Mouse (Mus musculus) left cerebral cortex, adult 8-10 months (tissue): Measurements from ENCODE around the gene Gfod1. TPM values are rescaled to one million over a fixed set of nuclear protein-coding genes. Genes with fewer than 3 reads are reported as not detected.

Source experiments
- DNase-seq, 2 experiments: peaks; one replicate each; pipeline ENCODE4 v3.0.0; 2022; ENCODE audit warnings: low spot score in 2 of 2
- total RNA-seq, 4 experiments: library from RNA; stranded (reverse); gene quantifications; 2 replicates each; pipeline ENCODE4 v1.2.4; 2022

The Gfod1 gene
- total RNA-seq, 4 experiments from 2014 or later: 71.5 to 88.4 (median 78.8) TPM

DNA sequence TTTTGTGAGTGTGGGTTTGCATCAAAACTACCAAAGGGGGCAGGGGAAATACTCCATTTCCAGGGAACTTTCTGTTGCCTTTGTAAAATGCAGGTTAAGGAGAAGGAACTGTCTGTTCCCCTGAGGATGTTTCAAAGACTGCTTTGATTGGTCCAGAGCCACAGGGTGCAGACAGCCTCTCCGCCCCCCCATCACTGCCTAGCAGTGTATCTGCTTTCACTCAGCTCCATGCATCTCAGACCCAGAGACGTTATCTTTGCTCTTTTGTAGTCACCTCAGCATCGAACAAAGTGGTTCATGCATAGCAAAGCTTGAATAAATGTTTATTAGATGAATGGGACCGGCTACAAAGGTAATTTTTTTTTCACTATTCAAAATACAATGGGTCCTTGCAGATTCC lies 38.9 kb downstream of the Gfod1 start:
- DNase-seq: no peak

DNA sequence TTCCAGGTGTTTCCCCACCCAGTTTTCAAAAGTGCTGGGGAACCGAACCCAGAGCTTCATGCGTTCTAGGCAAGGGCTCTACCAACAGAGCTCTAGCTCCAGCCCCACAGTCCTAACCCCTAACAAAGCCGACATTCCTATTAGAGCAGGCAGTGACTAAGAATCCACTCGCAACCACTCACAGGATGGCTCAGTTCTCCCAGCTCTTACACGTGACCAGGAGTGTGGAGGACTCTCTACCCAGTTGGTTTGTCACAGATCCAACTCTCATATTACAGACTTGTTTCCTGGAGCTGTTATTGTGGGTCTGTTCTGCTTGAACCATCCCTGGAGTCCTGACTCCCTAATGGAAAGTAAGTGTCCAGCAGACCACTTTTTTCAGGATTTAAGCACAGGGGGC lies 40.3 kb downstream of the Gfod1 start:
- DNase-seq: peak in 1 of 2 experiments; percentile 25

DNA sequence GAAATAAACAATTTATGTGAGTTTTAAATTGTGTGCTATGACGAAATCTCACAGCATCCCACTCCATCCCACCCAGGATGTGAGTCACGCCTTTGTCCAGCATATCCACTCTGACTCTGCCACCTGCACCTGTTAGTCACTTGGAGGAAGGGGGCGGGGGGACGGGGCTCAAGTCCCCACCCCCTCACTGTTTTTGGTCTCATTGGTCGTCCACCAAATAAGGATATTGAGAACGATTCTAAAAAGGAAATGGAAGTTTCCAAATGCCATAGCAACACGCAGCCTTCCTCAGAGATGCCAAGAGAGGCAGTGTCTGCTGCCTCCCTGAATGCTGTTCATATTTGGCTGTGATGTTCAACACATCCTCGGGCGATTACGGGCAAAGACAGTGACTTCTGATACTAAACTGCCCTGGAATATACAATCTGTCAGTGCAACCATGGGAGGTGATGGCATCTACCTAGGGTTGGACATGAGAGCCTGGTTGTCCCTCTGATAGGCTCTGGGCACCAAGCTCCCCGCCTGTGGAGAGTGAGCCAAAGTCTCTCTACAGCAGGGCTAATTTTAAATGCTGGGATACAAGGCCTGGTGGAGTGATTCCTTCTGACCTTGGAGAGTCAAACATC lies 41.7 kb downstream of the Gfod1 start:
- DNase-seq: peak in 1 of 2 experiments; percentile 92

DNA sequence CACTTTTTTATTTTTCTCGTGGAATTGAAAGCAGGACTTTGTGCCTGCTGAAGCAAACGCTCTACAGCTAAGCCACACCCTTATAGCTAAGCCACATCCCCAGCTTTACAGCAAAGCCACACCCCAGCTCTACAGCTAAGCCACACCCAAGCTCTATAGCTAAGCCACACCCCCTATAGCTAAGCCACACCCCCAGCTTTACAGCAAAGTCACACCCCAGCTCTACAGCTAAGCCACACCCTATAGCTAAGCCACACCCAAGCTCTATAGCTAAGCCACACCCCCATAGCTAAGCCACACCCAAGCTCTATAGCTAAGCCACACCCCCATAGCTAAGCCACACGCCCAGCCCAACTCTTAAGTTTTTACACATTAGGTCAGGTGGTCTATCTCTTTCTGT lies 42.7 kb downstream of the Gfod1 start:
- DNase-seq: peak in 1 of 2 experiments; percentile 24

DNA sequence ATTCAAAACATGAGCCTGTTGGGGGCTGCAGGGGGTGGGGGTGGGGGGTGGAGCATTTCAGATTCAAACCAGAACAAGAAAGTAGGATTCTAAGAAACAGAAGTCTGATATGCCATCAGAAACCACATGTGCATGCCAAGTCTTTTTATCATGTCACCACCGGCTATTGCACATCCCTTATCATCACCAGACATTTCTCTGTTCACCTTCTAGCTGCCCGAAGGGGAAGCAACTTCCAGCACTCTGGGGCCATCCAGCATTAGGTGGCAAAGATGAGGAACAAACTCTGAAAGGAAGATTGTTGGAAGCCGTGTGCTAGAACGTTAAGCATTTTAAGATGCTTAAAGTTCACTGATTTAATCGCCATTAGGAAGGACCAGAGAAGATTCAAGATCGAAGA lies 43.2 kb downstream of the Gfod1 start:
- DNase-seq: no peak

DNA sequence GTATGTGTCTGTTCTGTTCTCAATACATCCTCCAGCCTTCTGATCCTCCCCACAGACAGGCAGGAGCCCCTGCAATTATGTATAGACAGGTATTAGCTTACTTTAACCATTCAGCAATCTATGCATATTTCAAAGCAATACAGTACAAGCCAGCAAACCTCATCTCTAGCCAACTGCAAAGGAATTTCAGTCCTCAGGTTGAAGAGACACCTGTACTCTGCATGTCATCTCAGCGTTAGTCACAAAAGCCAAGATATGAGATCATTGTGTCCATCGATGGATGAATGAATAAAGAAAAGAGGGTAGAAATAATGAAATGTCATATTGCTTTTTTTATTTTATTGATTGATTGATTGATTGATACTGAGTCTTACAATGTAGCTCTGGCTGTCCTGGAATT lies 47.5 kb downstream of the Gfod1 start:
- no peak for DNase-seq

DNA sequence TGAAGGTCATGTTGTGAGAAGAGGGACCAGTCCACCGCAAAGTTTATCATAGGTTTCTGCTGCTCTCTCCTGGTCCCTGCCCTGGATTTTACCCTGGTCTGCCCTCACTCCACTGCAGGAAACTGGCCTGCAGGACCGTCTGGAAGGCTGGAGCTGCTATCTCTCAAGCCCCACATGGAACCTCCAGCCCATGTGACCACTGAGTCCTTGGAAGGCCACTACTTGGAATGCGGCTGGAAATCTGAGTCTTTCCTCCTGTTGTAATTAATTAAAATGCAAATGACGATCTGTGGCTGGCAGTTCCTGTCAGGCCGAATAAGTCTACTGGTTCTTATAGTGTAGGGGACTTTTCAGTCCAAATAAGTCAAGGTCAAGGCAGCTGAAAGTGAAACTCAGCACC lies 50.4 kb downstream of the Gfod1 start:
- DNase-seq: no peak

DNA sequence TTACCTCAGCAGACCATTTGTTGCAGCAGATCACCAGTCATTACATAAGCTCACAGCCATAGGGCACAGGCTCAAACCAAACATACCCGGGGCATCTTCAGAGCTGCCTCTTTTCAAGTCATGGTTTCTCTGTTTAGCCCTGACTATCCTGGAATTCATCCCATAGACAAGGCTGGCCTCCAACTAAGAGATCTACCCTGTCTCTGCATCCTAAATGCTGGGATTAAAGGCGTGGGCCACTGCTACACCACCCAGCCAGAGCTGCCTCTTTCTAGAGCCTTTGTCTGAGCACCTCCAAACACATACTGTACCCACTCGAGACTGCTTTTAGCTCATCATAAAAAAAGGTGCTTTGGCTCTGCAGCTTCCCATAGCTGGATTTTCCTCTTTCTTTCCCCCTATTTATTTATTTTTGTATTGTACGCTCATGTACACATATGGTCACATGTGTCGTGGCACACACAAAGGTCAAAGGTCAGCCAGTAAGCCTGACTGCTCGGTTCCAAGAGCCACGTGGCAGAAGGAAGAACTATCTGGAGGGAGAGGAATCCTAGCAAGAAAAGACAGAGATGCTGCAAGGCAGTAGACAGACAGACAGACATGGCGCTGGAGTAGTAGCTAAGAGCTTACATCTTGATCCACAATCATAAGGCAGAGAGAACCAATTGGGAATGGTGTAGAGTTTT lies 51.7 kb downstream of the Gfod1 start:
- DNase-seq: peak in 1 of 2 experiments; percentile 38

DNA sequence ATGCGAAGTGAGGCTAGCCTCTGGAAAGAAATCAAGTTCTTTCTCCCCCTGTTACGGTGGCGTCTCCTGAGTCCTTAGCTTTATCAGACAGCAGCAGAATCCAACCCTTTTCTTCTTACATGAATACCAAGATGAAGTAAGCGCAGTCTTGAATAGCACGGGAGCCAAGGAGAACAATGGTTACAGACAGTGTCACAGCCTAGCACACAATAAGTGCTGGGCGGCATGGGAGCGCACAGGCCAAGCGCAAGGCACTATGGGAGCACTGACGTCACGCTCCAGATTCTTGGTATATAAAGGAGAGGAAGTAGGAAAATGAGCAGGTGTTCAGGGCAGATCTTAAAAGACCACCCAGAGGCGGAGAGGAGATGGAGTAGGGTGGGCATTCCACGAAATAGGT lies 52.6 kb downstream of the Gfod1 start:
- DNase-seq: no peak

DNA sequence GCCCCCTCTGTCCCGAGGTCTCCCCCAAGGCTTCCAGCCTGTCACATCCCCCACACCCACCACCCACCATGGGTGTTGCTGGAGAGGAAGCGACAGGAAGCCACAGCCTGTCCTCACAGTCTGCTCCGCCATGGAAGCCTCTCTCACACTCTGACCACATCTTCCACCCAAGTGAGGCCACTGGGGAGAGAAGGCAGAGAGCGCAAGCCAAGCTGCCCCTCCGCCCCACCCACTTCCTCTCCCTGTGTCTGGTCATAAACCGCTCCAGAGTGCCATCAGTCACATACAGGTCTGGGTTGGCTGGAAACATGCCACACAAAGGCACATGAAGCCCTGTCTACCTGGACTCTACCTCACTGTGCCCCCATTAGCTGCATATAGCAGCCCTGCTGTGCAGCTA lies 53.3 kb downstream of the Gfod1 start:
- DNase-seq: peak in 1 of 2 experiments; percentile 19

DNA sequence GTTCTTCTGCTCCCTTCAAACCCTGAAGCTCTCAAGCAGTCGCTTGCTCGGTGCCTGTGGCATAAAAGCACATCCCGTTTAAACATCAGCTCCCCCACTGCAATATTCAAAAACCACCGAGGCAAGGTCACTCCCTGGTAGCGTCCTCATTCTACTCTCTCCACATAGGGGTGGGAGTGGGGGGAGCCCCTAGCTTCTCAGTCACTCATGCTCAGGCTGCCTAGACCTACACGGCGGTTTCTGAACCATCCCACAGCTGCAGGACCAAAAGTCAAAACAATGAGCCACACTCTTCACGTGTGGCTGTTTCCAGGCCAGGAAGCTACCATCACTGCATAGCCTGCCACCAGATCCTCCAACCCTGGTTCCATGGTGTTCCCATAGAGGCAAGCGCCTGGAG lies 53.9 kb downstream of the Gfod1 start:
- no peak for DNase-seq

DNA sequence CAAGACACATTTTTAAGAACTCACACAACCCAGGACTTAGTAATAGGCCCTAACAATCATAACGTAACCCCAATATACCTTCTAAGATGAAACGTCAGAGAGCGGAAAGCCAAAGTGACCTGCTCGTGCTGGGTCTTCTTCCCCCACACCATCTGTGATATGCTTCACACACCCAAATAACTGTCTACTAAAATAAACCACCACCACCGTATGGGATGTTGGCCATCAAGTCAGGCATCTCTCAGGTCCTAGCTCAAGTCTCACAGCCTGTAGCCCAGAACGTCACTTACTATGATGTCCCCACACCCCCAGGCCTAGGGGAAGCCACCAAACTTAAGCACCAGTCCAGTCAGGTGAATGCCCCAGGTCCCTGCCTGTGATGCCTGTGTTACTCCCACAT lies 55.6 kb downstream of the Gfod1 start:
- DNase-seq: no peak

DNA sequence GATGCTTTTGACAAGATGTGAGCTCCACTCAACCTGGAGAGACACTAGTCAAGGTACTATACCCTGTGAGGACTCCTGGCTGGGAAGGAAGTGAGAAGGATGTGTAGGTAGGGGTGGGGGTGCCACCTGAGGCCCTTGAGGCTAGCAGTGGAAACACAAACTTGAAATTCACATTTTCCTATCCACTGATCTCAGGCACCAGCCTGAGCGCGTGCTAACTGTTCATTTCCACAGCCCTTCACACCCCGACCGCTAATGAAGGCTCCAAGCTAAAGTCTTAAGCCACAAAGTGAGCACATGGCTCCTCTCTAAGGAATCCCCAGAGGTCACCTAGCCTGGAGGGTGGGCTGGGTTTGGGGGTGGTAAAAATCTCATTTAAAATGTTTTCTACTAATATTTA lies 57.1 kb downstream of the Gfod1 start:
- DNase-seq: no peak

DNA sequence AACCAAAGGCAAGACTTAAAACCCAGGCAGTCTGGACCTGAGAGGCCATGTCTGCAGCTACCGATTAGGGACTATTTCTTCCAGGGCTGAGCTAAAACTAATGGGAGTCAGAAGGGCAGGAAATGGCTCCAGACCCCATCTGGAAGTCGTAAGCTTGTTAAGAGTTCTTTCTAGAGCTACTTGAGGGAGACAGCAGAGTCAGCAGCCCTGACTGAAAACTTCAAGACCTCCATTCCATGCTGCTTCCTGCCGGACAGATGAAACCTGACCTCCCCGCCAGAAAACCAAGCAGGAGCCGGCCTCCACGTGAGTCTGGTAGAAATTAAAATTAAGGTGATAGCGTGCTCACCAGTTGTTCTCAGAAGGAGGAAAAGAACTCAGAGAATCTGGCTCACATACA lies 60.2 kb downstream of the Gfod1 start:
- no peak for DNase-seq

DNA sequence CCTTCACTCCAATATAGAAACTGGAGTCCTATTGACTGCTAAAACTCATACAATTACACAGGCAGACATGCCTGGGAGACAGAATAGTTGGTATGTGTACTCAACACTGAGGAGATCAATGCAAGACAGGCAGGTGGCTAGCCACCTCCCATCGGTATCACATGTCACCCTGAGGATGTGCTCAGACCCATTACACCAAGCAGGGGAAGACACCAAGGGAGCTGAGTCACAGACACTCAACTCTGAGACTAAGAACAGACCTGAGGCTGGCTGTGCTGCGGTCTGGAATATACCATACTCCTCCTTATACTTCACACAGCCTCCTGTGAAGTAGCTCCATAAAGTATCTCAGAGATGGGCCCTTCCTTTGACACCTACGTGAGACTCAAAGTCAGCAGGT lies 60.7 kb downstream of the Gfod1 start:
- DNase-seq: no peak

DNA sequence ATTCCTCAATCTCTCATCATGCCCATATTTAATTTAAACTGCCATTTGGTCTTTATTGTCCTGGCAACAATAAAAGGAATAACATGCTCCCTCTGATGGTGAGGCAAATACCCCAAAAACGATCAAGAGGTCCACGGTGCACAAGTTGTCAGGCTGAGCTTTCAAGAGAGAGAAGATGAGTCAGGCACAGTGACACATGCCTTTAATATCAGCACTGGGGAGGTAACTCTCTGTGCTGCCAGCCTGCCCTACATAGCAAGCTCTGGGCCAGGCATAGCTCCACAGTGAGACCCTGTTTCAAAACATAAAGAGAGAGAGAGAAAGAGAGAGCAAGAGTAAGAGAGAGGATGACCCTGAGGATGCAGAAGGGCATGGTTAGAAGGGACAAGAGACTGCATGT lies 62.2 kb downstream of the Gfod1 start:
- DNase-seq: no peak

DNA sequence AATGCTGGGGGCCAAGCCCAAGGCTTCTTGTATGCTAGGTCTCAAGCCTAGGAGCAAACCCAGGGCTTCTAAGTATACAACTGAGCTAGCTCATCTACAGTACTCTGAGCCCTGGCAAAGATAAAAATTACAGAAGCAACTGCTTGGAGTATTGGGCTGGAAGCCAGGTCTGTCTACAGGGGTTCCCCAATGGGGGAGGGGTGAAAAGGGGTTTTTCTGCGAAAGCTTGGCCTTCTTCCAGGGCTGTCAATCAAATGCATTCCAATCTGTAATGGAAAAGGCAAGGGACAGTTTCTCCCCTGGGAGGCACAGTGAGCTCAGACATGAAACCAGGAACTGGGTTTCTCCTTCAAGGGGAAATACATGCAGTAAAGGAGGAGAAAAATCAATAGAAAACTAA lies 62.9 kb downstream of the Gfod1 start:
- no peak for DNase-seq

DNA sequence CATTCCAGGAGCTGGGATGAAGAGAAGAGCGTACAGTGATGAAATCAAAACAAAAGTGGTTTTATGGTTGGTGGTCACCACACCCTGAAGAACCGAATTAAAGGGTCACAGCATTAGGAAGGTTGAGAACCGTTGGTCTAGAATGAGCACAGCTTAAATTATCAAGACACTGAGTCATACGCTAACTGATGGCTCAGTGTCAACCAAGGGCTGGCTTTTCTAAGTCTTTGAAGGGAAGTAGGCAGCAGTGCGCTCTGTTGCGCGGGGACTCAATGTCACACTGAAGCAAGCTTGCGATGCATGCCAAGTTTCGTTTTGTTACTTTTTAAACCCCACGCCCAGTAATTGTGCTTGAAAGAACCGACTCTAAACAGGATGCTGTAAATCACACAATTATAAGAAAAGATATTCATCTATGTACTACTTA lies 64.2 kb downstream of the Gfod1 start:
- DNase-seq: no peak

DNA sequence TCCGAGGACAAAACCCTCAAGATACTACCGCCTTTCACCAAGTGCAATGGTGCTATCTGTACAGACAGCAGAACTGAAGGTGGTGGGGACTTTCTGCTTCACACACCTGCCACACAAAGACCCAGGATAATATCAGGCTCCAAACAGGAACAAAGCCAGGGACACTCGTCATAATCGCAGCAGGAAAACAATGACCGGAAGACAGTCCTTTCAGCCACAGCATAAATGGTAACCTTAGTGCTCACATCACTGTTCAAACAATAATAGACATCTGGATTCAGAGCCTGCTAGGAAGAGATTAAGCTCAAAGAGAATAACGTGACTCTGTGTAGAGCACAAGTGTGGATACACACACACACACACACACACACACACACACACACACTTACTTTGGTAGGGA lies 67.3 kb downstream of the Gfod1 start:
- no peak for DNase-seq

DNA sequence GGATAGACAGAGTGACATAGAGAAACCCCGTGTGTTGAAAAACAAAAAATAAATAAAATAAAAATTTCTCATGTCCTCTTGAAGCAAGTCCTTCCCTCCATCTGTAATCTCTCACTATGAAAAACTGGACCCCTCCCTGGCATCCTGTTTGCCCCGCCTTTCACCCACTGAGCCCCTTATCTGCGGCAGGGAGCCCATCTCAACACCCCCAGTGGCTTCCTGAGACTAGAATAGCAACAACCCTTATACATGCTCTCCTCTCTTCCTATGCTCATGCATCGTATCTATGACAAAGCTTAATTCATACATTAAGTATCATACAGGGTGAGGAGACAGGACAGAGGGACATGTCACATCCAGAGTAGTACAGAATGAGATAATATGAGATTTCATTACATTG lies 68.0 kb downstream of the Gfod1 start:
- DNase-seq: no peak

DNA sequence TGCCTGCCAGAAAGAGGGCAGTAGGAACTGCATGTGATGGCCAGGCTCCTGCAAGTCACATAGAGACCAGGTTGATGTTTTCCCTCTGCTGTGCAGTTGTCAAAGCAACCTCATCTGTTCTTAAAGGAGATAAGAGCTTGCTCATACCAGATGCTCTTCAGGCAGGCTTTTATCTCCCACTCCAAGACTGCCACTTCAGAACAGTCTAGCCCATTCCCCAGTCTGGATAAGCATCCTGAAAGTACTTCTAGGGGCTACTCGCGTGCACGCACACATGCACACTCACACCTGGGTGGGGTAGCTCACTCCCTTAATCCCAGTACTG lies 68.4 kb downstream of the Gfod1 start:
- DNase-seq: no peak

DNA sequence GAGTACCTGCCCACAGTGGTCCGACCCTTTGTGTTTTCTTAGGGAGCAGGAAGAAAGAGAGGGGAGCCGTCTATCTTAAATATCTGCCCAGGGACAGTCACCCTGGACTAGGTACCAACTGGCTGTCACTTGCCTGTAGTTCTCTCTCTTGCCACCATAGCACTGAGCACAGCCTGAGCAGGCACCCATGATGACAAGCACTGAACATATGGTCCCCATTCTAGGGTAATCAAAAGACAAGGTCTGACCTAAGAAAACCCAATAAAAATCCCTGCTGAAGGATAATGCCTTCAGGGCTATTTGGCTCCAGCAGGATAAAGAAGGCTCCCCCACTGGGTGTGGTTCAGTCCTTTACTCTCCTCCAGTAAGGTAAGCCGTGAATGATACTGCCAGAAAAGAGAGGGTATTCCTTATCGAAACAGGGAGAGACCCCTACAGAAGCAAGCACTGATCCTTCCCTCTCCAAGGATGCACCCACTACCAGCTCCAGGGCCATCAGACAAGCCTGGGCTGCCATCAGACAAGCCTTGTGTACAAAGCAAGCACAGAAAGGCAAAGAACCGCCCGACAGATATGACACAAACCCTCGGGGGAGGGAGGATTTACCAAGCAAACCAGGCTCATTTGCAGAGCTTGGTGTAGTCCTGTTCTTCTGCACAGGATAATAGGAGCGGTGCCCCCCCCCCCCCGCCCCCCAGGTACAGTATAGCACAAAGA lies 68.9 kb downstream of the Gfod1 start:
- DNase-seq: no peak

DNA sequence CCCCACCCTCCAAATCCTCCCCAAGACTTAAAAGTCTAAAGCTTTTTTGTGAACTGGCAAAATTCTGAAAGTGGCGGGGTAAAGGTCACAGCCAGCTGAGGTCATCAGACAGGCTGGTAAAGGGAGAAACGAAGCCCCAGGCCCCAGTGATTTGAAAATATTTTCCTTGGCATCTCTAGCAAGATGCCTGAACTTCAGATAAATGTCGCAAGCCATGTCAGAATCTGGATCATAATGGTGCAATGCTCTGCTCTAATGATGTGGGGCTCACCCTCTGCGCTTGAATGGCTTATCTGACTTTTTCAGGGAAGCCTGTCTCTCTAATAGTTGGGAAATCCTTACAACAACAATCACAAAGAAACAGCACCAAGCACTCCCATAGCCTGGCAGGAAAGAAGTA lies 70.6 kb downstream of the Gfod1 start:
- DNase-seq: no peak
